Comparison of ENCODE assay signal across 9 mouse cellular contexts in genomic region chr5:113921310-113922166, GRCm38 (mm10). TPM values are rescaled to one million over a fixed set of nuclear protein-coding genes. Genes with fewer than 3 reads are reported as not detected.
A peak's percentile ranks its signal among the peaks of the same experiment; 100 is the strongest.
DNase-seq lines count a peak whose midpoint lies in the region; ATAC-seq lines count a peak whose summit lies in the region.
"Had no signal": no experiment of that assay in that cellular context is flagged by ENCODE, and none has a peak within 500 bp of the region (broad histone marks: within the 10 kb centered on the region; RNA-seq: fewer than 3 reads in every experiment).

No protein-coding gene starts in this region.

- H3K4me2 ChIP-seq in lung, embryonic 16.5 days (ENCODE audit: low read depth, low read length): no peak overlapping the region
- no peak overlapping the region for H3K4me2 ChIP-seq in embryonic facial prominence, embryonic 11.5 days (ENCODE audit: low read depth, low read length)
- no peak overlapping the region for H3K4me2 ChIP-seq in intestine, embryonic 16.5 days (ENCODE audit: low read depth, low read length)
- H3K4me2 ChIP-seq in neural tube, embryonic 15.5 days: no peak overlapping the region

- H3K9ac ChIP-seq in lung, embryonic 16.5 days (ENCODE audit: low read length): 0 out of 2 replicates have a peak overlapping the region, but pooled peaks have one; percentile 22
- H3K9ac ChIP-seq in embryonic facial prominence, embryonic 11.5 days (replicated peaks; ENCODE audit: low read length): no peak overlapping the region
- no peak overlapping the region for H3K9ac ChIP-seq in intestine, embryonic 16.5 days (ENCODE audit: low read depth, low read length)
- H3K9ac ChIP-seq in neural tube, embryonic 15.5 days (replicated peaks): no peak overlapping the region

- no peaks in the 10 kb centered on the region for H3K36me3 ChIP-seq in lung, embryonic 16.5 days (ENCODE audit: control insufficient read depth, insufficient read depth, low read length)
- no peaks in the 10 kb centered on the region for H3K36me3 ChIP-seq in embryonic facial prominence, embryonic 11.5 days (replicated peaks; ENCODE audit: control insufficient read depth, insufficient read depth, low read depth, low read length)
- H3K36me3 ChIP-seq in intestine, embryonic 16.5 days (ENCODE audit: control insufficient read depth, insufficient read depth, low read length): no peaks in the 10 kb centered on the region
- H3K36me3 ChIP-seq in neural tube, embryonic 15.5 days: no peaks in the 10 kb centered on the region

- no peaks in the 10 kb centered on the region for H3K9me3 ChIP-seq in lung, embryonic 16.5 days (ENCODE audit: control insufficient read depth, low read length)
- no peaks in the 10 kb centered on the region for H3K9me3 ChIP-seq in embryonic facial prominence, embryonic 11.5 days (replicated peaks; ENCODE audit: control insufficient read depth, low read length)
- no peaks in the 10 kb centered on the region for H3K9me3 ChIP-seq in intestine, embryonic 16.5 days (ENCODE audit: control insufficient read depth, low read length)
- no peaks in the 10 kb centered on the region for H3K9me3 ChIP-seq in neural tube, embryonic 15.5 days (replicated peaks)

- ATAC-seq in lung, embryonic 16.5 days (ENCODE audit: low read depth): no peak
- ATAC-seq in embryonic facial prominence, embryonic 11.5 days (replicated peaks; ENCODE audit: insufficient number of reproducible peaks, low FRiP score, low TSS enrichment, low read depth): peak; percentile 73
- ATAC-seq in intestine, embryonic 16.5 days: no peak
- ATAC-seq in neural tube, embryonic 15.5 days (ENCODE audit: low FRiP score): no peak

- peak overlapping the region; percentile 4; the same call in 1 of the 2 replicates for H3K27ac ChIP-seq in lung, embryonic 16.5 days (ENCODE audit: low read length)
- H3K27ac ChIP-seq in embryonic facial prominence, embryonic 11.5 days (replicated peaks; ENCODE audit: low read depth, low read length): peak overlapping the region; percentile 58
- H3K27ac ChIP-seq in intestine, embryonic 16.5 days (ENCODE audit: low read length): peak overlapping the region; percentile 23; the same call in 1 of the 2 replicates
- 0 out of 2 replicates have a peak overlapping the region, but pooled peaks have one; percentile 19 for H3K27ac ChIP-seq in neural tube, embryonic 15.5 days (replicated peaks)

- no peak overlapping the region for H3K4me3 ChIP-seq in lung, embryonic 16.5 days (ENCODE audit: low read length)
- H3K4me3 ChIP-seq in embryonic facial prominence, embryonic 11.5 days (ENCODE audit: low read depth, low read length): no peak overlapping the region
- H3K4me3 ChIP-seq in intestine, embryonic 16.5 days (ENCODE audit: low read length): no peak overlapping the region
- H3K4me3 ChIP-seq in neural tube, embryonic 15.5 days (replicated peaks): no peak overlapping the region

- H3K4me1 ChIP-seq in lung, embryonic 16.5 days (replicated peaks; ENCODE audit: control insufficient read depth, insufficient read depth, low read length): peaks cover 8% of the 10 kb centered on the region; the same call in 1 of the 2 replicates
- H3K4me1 ChIP-seq in embryonic facial prominence, embryonic 11.5 days (ENCODE audit: control insufficient read depth, insufficient read depth, low read length): 0 out of 2 replicates have a peak, but pooled peaks cover 3% of the 10 kb centered on the region
- H3K4me1 ChIP-seq in intestine, embryonic 16.5 days (ENCODE audit: control insufficient read depth, insufficient read depth, low read length): peaks cover 27% of the 10 kb centered on the region
- H3K4me1 ChIP-seq in neural tube, embryonic 15.5 days: peaks cover 15% of the 10 kb centered on the region

- H3K27me3 ChIP-seq in lung, embryonic 16.5 days (ENCODE audit: control insufficient read depth, insufficient read depth, low read depth, low read length): no peaks in the 10 kb centered on the region
- no peaks in the 10 kb centered on the region for H3K27me3 ChIP-seq in embryonic facial prominence, embryonic 11.5 days (ENCODE audit: control insufficient read depth, insufficient read depth, low read length)
- H3K27me3 ChIP-seq in intestine, embryonic 16.5 days (replicated peaks; ENCODE audit: control insufficient read depth, insufficient read depth, low read length): no peaks in the 10 kb centered on the region
- H3K27me3 ChIP-seq in neural tube, embryonic 15.5 days (replicated peaks): no peaks in the 10 kb centered on the region

- no peak for DNase-seq in lung, postnatal 14 days
- DNase-seq in embryonic facial prominence, embryonic 11.5 days (ENCODE audit: low spot score): no peak
- no peak for DNase-seq in yolk sac, embryonic 10.5 days (ENCODE audit: low spot score)
- DNase-seq in kidney, adult 8-10 months: no peak
- no peak for DNase-seq in gastrocnemius, postnatal 36 days
- DNase-seq: gastrocnemius, postnatal 14 days had no signal

- intact Hi-C loops in gastrocnemius, postnatal 36 days (cut with DNase I): no loop called here

- 32% methylated on average over 6 of the region's 6 CpGs for WGBS in lung, embryonic 16.5 days
- 19% methylated on average over 6 of the region's 6 CpGs for WGBS in embryonic facial prominence, embryonic 11.5 days
- 39% methylated on average over 6 of the region's 6 CpGs for WGBS in intestine, embryonic 16.5 days
- 6% methylated on average over 6 of the region's 6 CpGs for WGBS in neural tube, embryonic 15.5 days

RNA-seq across cellular contexts. Expression of gene Coro1c, which starts 13.0 kb away (rescaled TPM):
- polyA plus RNA-seq in lung, embryonic 16.5 days (2015; fragmentation: Nextera tagmentation; extraction: Ambion mirVana): 131 and 138 TPM in 2 replicates
- polyA plus RNA-seq in embryonic facial prominence, embryonic 11.5 days (2014; fragmentation: Nextera tagmentation; extraction: Ambion mirVana): 130 and 135 TPM in 2 replicates
- 175 and 183 TPM in 2 replicates for polyA plus RNA-seq in intestine, embryonic 16.5 days (2015; fragmentation: Nextera tagmentation; extraction: Ambion mirVana)
- polyA plus RNA-seq in neural tube, embryonic 15.5 days (2015; fragmentation: Nextera tagmentation; extraction: Ambion mirVana): 160 and 162 TPM in 2 replicates
- 10 to 100 TPM; 10.6 to 14.4 TPM for total RNA-seq in gastrocnemius, postnatal 36 days (2021)

Comparison
In these comparisons a context has a peak if more than half of its experiments do, and no peak if none do; other contexts are left out.
1. H3K27ac ChIP-seq: peak in every context shown above with its lines; median percentile 58 in embryonic facial prominence, embryonic 11.5 days; 23 in intestine, embryonic 16.5 days; 19 in neural tube, embryonic 15.5 days; 4 in lung, embryonic 16.5 days.